Mouse (Mus musculus) cerebellum, adult 2 months (tissue): ENCODE data around the gene Hoxc8. TPM values are rescaled to one million over a fixed set of nuclear protein-coding genes. Genes with fewer than 3 reads are reported as not detected.

Experiments used
- DNase-seq, 2 experiments: peaks; one replicate each; pipeline ENCODE4 v3.0.0; 2021
- H3K27ac ChIP-seq: fragments of 200-500 bp; 2 replicates; pipeline ENCODE4 v1.5.1; 2012; ENCODE audit warnings: low read length, control low read depth, inconsistent platforms; ENCODE audit not compliant: insufficient read depth
- H3K27me3 ChIP-seq: fragments of 200-500 bp; 2 replicates; pipeline ENCODE4 v1.6.1; 2012; ENCODE audit warnings: inconsistent platforms, mild to moderate bottlenecking, low read length, moderate library complexity; ENCODE audit not compliant: control insufficient read depth, insufficient read depth
- H3K4me1 ChIP-seq: fragments of 200-500 bp; 2 replicates; pipeline ENCODE4 v1.6.1; 2011; ENCODE audit warnings: low read length; ENCODE audit not compliant: control insufficient read depth, insufficient read depth
- H3K4me3 ChIP-seq: fragments of 200-500 bp; replicated peaks from 2 replicates; pipeline ENCODE3; 2011; ENCODE audit warnings: mild to moderate bottlenecking, low read depth, low read length, control low read depth; ENCODE audit not compliant: insufficient read depth
- CTCF ChIP-seq: fragments of 200-500 bp; IDR thresholded peaks from 2 replicates; pipeline ENCODE4 v1.5.1; 2011; ENCODE audit warnings: low read depth, mild to moderate bottlenecking, control low read depth, low read length, moderate library complexity, borderline replicate concordance; ENCODE audit not compliant: insufficient read depth
- POLR2A ChIP-seq: fragments of 200-500 bp; IDR thresholded peaks from 2 replicates; pipeline ENCODE4 v1.6.1; 2011; ENCODE audit warnings: low read length, control low read depth, borderline replicate concordance; ENCODE audit not compliant: insufficient read depth
- WGBS: fragments of 180-500 bp; shearing (Covaris S2); methylation state at CpG from one replicate; pipeline ENCODE4 v1.1.7; 2018; 5-methylcytosine and 5-hydroxymethylcytosine counted together
- polyA plus RNA-seq: library from polyadenylated mRNA; depleted of rRNA; stranded (reverse); fragments of >200 nt; gene quantifications from 2 replicates; pipeline ENCODE4 v1.2.3, GENCODE M21; 2012

The Hoxc8 gene
- polyA plus RNA-seq, 1 experiment: not detected

DNA sequence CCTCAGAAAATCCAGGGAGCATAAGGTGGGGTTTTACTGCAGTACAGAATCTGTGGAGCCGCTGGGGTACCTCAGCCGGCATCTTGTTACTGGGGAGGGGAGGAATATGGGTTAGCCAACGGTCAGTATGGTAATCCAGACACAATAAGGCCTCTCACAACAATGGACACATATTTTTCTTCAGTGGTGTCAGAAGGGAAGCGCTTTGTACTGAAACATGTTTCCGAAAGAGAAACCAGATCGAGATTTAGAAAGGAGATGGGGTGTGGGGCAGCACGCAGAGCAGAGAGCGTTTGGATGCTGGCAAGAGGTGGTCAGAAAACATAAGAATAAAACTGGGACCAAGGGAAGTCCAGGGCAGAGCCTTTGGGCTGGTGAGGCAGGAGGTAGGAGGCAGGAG is 39.7 kb downstream of the Hoxc8 start:
- no peak overlapping the region for H3K27ac ChIP-seq
- no peaks in the 10 kb centered on the region for H3K4me1 ChIP-seq
- no peak overlapping the region for H3K4me3 ChIP-seq
- DNase-seq: no peak
- TF ChIP-seq CTCF (no peak), POLR2A (no peak)
- peaks cover 12% of the 10 kb centered on the region; the same call in 1 of the 2 replicates for H3K27me3 ChIP-seq
- 5% methylated on average over 8 of the region's 8 CpGs for WGBS

DNA sequence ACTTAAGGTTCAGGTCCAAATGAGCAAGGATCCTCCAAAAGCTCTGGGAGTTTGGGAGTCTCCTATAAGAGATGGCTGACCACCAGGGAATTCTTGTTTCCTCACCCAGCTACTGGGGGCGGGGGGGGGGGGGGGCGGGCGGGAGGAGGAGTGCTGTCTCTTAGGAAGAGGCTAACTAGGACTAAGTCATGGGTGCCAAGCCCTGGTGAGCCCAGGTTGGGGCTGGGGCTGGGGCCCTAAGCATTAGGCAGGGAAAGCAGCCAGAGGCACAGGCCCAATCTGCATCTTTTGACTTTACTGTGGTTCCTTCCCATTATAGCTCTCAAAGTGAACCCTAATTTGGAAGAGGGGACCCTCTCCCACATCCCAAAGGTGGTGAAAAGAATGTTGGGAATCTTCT is 41.8 kb downstream of the Hoxc8 start:
- no peak overlapping the region for H3K27ac ChIP-seq
- no peaks in the 10 kb centered on the region for H3K4me1 ChIP-seq
- DNase-seq: no peak
- TF ChIP-seq POLR2A (no peak), CTCF (no peak)
- 0% methylated on average over 3 of the region's 3 CpGs for WGBS
- no peak overlapping the region for H3K4me3 ChIP-seq
- peaks cover 8% of the 10 kb centered on the region; the same call in 1 of the 2 replicates for H3K27me3 ChIP-seq

DNA sequence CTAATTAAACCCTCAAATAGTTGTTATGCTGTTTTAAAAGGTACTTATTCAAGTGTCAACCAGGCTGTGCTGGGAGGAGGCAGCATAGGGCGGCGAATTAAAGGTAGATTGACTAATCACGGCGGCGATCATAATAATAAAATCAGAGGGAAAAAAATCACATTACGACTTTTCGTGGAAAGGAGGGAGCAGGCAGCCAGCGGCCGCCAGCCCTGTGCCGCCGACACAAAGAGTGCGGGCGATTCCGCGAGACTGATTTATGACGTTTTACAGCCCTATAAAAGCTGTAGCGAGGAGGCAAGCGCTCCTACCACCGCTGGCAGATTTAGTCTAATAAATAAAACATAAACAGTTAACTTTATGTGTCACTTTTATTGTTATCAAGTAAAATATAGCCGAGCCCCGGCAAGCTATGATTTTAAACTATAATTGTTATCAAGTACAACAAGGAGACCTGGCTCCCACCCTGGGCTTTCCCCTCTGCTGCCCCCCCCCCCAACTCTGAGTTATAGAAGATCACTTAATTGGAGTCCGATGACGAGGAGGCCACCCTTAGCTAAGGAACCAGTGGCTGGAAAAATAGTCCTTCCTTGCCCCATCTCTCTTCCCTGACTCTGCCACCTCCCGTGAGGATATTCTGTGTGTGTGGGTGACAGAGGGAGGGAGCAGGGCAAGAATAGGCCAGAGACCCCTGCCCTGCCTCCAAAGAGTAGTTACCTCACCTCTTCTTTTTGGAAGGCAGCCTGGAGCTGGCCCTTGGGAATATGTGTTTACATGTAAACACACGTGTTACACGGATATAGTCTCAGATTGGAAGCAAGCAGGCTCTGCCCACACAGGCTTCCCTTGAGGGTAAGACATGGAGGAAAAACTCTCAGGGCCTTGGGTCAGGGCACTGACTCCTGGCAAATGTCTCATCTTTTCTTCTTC is 42.5 kb downstream of the Hoxc8 start:
- Histone ChIP-seq H3K4me3 (no peak overlapping the region), H3K27me3 (peaks cover 5% of the 10 kb centered on the region; the same call in 1 of the 2 replicates), H3K27ac (no peak overlapping the region), H3K4me1 (no peaks in the 10 kb centered on the region)
- TF ChIP-seq POLR2A (no peak), CTCF (no peak)
- no peak for DNase-seq
- WGBS: 4% methylated on average over 26 of the region's 26 CpGs

DNA sequence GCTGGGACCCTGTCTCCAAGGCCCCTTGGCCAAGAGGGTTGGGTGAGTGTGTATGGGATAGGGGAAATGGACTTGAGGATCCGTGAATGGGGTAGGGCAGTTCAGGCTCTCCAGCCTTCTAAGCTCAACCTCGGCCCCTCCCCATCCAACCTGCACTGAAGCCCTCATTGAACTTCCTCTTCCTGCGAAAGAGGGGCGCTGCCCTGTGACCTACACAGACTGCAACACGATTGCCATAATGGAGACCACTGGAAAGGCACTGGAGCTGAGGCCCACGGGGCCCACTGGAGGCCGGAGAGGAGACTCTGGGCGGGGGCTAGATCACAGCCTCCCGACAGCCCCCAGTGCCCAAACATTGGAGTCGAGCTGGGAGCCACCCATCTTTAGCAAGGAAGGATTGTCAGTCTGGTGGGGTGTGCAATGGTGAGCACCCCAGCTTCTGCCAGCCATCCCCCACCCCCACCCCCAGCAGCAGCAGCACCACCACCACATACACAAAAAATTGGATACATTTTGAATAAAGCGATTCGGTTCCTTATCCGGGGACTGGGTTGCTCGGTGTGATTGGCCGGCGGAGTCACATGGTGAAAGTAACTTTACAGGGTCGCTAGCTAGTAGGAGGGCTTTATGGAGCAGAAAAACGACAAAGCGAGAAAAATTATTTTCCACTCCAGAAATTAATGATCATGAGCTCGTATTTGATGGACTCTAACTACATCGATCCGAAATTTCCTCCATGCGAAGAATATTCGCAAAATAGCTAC is 43.8 kb downstream of the Hoxc8 start:
- H3K27me3 ChIP-seq: peaks cover 5% of the 10 kb centered on the region; the same call in 1 of the 2 replicates

DNA sequence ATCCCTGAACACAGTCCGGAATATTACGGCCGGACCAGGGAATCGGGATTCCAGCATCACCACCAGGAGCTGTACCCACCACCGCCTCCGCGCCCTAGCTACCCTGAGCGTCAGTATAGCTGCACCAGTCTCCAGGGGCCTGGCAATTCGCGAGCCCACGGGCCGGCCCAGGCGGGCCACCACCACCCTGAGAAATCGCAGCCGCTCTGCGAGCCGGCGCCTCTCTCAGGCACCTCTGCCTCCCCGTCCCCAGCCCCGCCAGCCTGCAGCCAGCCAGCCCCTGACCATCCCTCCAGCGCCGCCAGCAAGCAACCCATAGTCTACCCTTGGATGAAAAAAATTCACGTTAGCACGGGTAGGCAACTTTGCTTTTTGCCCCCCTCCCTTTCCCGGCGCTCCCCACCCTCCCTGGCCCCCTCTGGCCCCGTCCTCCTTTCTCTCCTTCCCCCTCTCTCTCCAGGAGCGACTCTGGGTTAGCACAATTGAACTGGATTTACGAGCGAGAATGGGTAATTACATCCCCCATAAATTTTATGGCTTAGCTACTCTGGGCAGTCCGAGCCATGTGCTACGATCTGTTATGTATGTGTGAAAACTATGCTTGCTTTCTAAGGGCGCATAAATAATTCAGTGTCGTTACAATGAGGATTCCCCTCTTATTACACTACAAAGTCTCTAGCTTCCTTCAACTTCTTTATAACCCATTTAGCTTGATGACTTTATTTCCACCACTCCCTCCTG is 44.6 kb downstream of the Hoxc8 start:
- Histone ChIP-seq H3K4me1 (no peaks in the 10 kb centered on the region), H3K4me3 (no peak overlapping the region), H3K27ac (no peak overlapping the region), H3K27me3 (peaks cover 5% of the 10 kb centered on the region; the same call in 1 of the 2 replicates)
- WGBS: 2% methylated on average over 34 of the region's 34 CpGs
- TF ChIP-seq CTCF (no peak), POLR2A (no peak)
- DNase-seq: no peak

More for the DNA sequence above, 43.8 kb downstream of the Hoxc8 start:
- 1% methylated on average over 24 of the region's 24 CpGs for WGBS
- Histone ChIP-seq H3K4me1 (no peaks in the 10 kb centered on the region), H3K27ac (no peak overlapping the region), H3K4me3 (no peak overlapping the region)
- no peak for DNase-seq
- no peak for TF ChIP-seq POLR2A
- TF ChIP-seq CTCF: no peak

DNA sequence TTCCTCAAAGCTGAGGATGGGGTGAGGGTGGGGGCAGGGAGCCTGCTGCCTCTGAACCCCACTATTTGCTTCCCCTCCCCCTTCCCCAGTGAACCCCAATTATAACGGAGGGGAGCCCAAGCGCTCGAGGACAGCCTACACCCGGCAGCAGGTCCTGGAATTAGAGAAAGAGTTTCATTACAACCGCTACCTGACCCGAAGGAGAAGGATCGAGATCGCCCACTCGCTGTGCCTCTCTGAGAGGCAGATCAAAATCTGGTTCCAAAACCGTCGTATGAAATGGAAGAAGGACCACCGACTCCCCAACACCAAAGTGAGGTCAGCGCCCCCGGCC is 45.1 kb downstream of the Hoxc8 start:
- no peak for DNase-seq
- TF ChIP-seq CTCF (no peak), POLR2A (no peak)
- Histone ChIP-seq H3K4me3 (no peak overlapping the region), H3K4me1 (no peaks in the 10 kb centered on the region), H3K27ac (no peak overlapping the region), H3K27me3 (peaks cover 5% of the 10 kb centered on the region; the same call in 1 of the 2 replicates)
- 3% methylated on average over 14 of the region's 14 CpGs for WGBS

DNA sequence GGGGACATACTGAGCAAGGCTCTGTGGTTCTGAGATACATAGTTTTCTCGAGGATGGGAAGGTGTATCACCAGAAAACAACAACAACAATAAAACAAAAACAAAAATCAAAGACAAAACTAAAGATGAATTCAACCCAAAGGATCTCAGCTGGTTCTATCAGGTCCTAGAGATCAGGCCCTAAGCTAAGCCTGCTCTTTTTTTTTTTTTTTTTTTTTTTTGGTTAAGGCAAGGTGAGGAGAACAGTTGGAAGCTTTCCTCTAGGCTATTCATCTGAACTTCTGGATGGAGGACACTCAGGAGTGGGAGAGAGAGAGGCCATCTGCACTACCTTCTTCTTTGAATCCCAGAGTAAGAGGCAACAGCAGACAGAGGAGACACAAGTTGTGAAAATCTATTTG is 47.2 kb downstream of the Hoxc8 start:
- Histone ChIP-seq H3K4me3 (no peak overlapping the region), H3K27ac (no peak overlapping the region), H3K4me1 (no peaks in the 10 kb centered on the region), H3K27me3 (peaks cover 12% of the 10 kb centered on the region; the same call in 1 of the 2 replicates)
- DNase-seq: no peak
- 56% methylated on average over 1 of the region's 1 CpGs for WGBS
- TF ChIP-seq CTCF: no peak
- TF ChIP-seq POLR2A: no peak
